Mouse (Mus musculus): Measurements from ENCODE around the gene C1ql4.

GRCm38 (mm10) chr15:99096831-99097500, 9.3 kb upstream of the C1ql4 start:
- TF ChIP-seq CTCF (IDR thresholded peaks at IDR 0.05) (no peak), EP300 (IDR thresholded peaks at IDR 0.05) (no peak)

All from lung, postnatal 0 days (tissue).